Mouse (Mus musculus) lung, adult 2 months (tissue): ENCODE measurements around the gene Gm9817.

Source experiments
- CTCF ChIP-seq: fragments of 200-500 bp; IDR thresholded peaks from 2 replicates; pipeline ENCODE4 v1.5.1; 2011; ENCODE audit warnings: mild to moderate bottlenecking, low read length, control low read depth; ENCODE audit not compliant: insufficient read depth
- POLR2A ChIP-seq: fragments of 200-500 bp; IDR thresholded peaks from 2 replicates; pipeline ENCODE4 v1.6.1; 2011; ENCODE audit warnings: low read depth, mild to moderate bottlenecking, control low read depth, low read length, borderline replicate concordance; ENCODE audit errors: extremely low read depth

- TF ChIP-seq POLR2A (no peak), CTCF (no peak)
Observed at GRCm38 (mm10) chr13:45032484-45032883, 46.0 kb upstream of the Gm9817 start.
